Mouse (Mus musculus) midbrain, postnatal 0 days (tissue): ENCODE data around the gene Rapgef5. TPM values are rescaled to one million over a fixed set of nuclear protein-coding genes. Genes with fewer than 3 reads are reported as not detected.

Source experiments
- ATAC-seq: fragments of 200-750 bp; cut with Nextera tagmentation; 2 replicates; pipeline ENCODE4 v1.8.0; 2017; ENCODE audit warnings: moderate number of reproducible peaks, mild to moderate bottlenecking, moderate TSS enrichment, moderate library complexity; ENCODE audit not compliant: low FRiP score
- DNase-seq: peaks from one replicate; pipeline ENCODE4 v3.0.0-alpha.2; 2015; ENCODE audit warnings: low spot score
- H3K27ac ChIP-seq: fragments of 300-500 bp; sonication (generic); 2 replicates; pipeline ENCODE4 v1.5.1; 2014; ENCODE audit warnings: low read depth, mild to moderate bottlenecking, low read length, mixed read lengths
- H3K27me3 ChIP-seq: fragments of 300-500 bp; sonication (generic); 2 replicates; pipeline ENCODE4 v1.6.1; 2014; ENCODE audit warnings: low read length, control low read depth, mixed read lengths; ENCODE audit not compliant: insufficient read depth
- H3K36me3 ChIP-seq: fragments of 300-500 bp; sonication (generic); 2 replicates; pipeline ENCODE4 v1.6.1; 2014; ENCODE audit warnings: low read length, control low read depth, mixed read lengths; ENCODE audit not compliant: insufficient read depth
- H3K4me1 ChIP-seq: fragments of 300-500 bp; sonication (generic); 2 replicates; pipeline ENCODE4 v1.6.1; 2014; ENCODE audit warnings: mild to moderate bottlenecking, control low read depth, antibody characterized with exemption, low read length, mixed read lengths; ENCODE audit not compliant: insufficient read depth
- H3K4me2 ChIP-seq: fragments of 300-500 bp; sonication (generic); 2 replicates; pipeline ENCODE4 v1.6.1; 2014; ENCODE audit warnings: low read depth, mild to moderate bottlenecking, low read length, mixed read lengths; ENCODE audit not compliant: poor library complexity, severe bottlenecking
- H3K4me3 ChIP-seq: fragments of 300-500 bp; sonication (generic); 2 replicates; pipeline ENCODE4 v1.5.1; 2014; ENCODE audit warnings: low read depth, mild to moderate bottlenecking, low read length, moderate library complexity
- H3K9ac ChIP-seq: fragments of 300-500 bp; sonication (generic); replicated peaks from 2 replicates; pipeline ENCODE4 v1.6.1; 2014; ENCODE audit warnings: mild to moderate bottlenecking, low read length, moderate library complexity, mixed read lengths; ENCODE audit not compliant: poor library complexity, severe bottlenecking
- H3K9me3 ChIP-seq: fragments of 300-500 bp; sonication (generic); 2 replicates; pipeline ENCODE4 v1.6.1; 2016; ENCODE audit warnings: low read length, control low read depth
- CTCF ChIP-seq: IDR thresholded peaks from 2 replicates; pipeline ENCODE4 v1.5.1; 2016; ENCODE audit warnings: antibody characterized with exemption, mild to moderate bottlenecking
- WGBS: fragments of 180-500 bp; shearing (Covaris S2); extraction: QIAGEN DNeasy Blood & Tissue Kit; methylation state at CpG from one replicate; pipeline ENCODE4 v1.1.7; 2014; 5-methylcytosine and 5-hydroxymethylcytosine counted together
- polyA plus RNA-seq: library from polyadenylated mRNA; unstranded; fragments of >200 nt; fragmentation: Nextera tagmentation; extraction: Ambion mirVana; gene quantifications from 2 replicates; pipeline ENCODE4 v1.2.1, GENCODE M21; 2015
- total RNA-seq: library from RNA; depleted of rRNA; stranded (reverse); fragments of >200 nt; gene quantifications from 2 replicates; pipeline ENCODE4 v1.2.3, GENCODE M21; 2014

Gene Rapgef5
- total and polyA plus RNA-seq, 2 experiments from 2014 or later, result 25.9 to 54.3 TPM

- 3% methylated on average over 32 of the region's 32 CpGs for WGBS
- ATAC-seq (peak; percentile 90), DNase-seq (peak; percentile 87)
- Histone ChIP-seq H3K27ac (peak overlapping the region; percentile 88), H3K4me1 (peaks cover 8% of the 10 kb centered on the region; the same call in 1 of the 2 replicates), H3K9ac (peak overlapping the region; percentile 84), H3K27me3 (no peaks in the 10 kb centered on the region), H3K9me3 (no peaks in the 10 kb centered on the region), H3K4me2 (peak overlapping the region; percentile 68), H3K36me3 (no peaks in the 10 kb centered on the region), H3K4me3 (peak overlapping the region; percentile 51)
- 0 out of 2 replicates have a peak, but pooled peaks have one; percentile 21 for TF ChIP-seq CTCF
Measured at GRCm38 (mm10) chr12:117688655-117689548, 172.6 kb downstream of the Rapgef5 start.

GRCm38 (mm10) chr12:117691336-117691735 is 175.1 kb downstream of the Rapgef5 start:
- peak overlapping the region; percentile 51 for H3K4me3 ChIP-seq
- no peaks in the 10 kb centered on the region for H3K27me3 ChIP-seq
- no peak for TF ChIP-seq CTCF
- WGBS, result 56% methylated on average over 5 of the region's 5 CpGs
- peak overlapping the region; percentile 68 for H3K4me2 ChIP-seq
- peaks cover 8% of the 10 kb centered on the region; the same call in 1 of the 2 replicates for H3K4me1 ChIP-seq
- H3K9me3 ChIP-seq, result no peaks in the 10 kb centered on the region
- no peaks in the 10 kb centered on the region for H3K36me3 ChIP-seq
- no peak for DNase-seq
- no peak for ATAC-seq
- H3K27ac ChIP-seq, result no peak overlapping the region
- no peak overlapping the region for H3K9ac ChIP-seq

GRCm38 (mm10) chr12:117692775-117693174 is 176.5 kb downstream of the Rapgef5 start:
- H3K9me3 ChIP-seq, result no peaks in the 10 kb centered on the region
- H3K4me3 ChIP-seq, result peak overlapping the region; percentile 16
- no peaks in the 10 kb centered on the region for H3K27me3 ChIP-seq
- 0 out of 2 replicates have a peak overlapping the region, but pooled peaks have one; percentile 2 for H3K9ac ChIP-seq
- TF ChIP-seq CTCF, result no peak
- no peak overlapping the region for H3K27ac ChIP-seq
- ATAC-seq (no peak), DNase-seq (no peak)
- H3K4me1 ChIP-seq, result peaks cover 3% of the 10 kb centered on the region; the same call in 1 of the 2 replicates
- H3K36me3 ChIP-seq, result no peaks in the 10 kb centered on the region
- peak overlapping the region; percentile 68 for H3K4me2 ChIP-seq
- WGBS, result 29% methylated on average over 1 of the region's 1 CpGs

- H3K9me3 ChIP-seq, result no peaks in the 10 kb centered on the region
- no peak for TF ChIP-seq CTCF
- ATAC-seq (0 out of 2 replicates have a peak, but pooled peaks have one; percentile 7), DNase-seq (no peak)
- peaks cover 9% of the 10 kb centered on the region for H3K4me1 ChIP-seq
- H3K36me3 ChIP-seq, result no peaks in the 10 kb centered on the region
- H3K27me3 ChIP-seq, result no peaks in the 10 kb centered on the region
- no peak overlapping the region for H3K27ac ChIP-seq
- no peak overlapping the region for H3K4me3 ChIP-seq
- H3K4me2 ChIP-seq, result no peak overlapping the region
- no peak overlapping the region for H3K9ac ChIP-seq
- 93% methylated on average over 3 of the region's 3 CpGs for WGBS
Measured at GRCm38 (mm10) chr12:117699950-117700665, 183.8 kb downstream of the Rapgef5 start.

- H3K9me3 ChIP-seq, result no peaks in the 10 kb centered on the region
- no peak for TF ChIP-seq CTCF
- no peaks in the 10 kb centered on the region for H3K36me3 ChIP-seq
- H3K9ac ChIP-seq, result no peak overlapping the region
- H3K27me3 ChIP-seq, result no peaks in the 10 kb centered on the region
- no peak overlapping the region for H3K27ac ChIP-seq
- no peak for DNase-seq
- no peak overlapping the region for H3K4me3 ChIP-seq
- ATAC-seq, result no peak
- 74% methylated on average over 6 of the region's 6 CpGs for WGBS
- H3K4me2 ChIP-seq, result no peak overlapping the region
- peaks cover 9% of the 10 kb centered on the region for H3K4me1 ChIP-seq
Measured at GRCm38 (mm10) chr12:117700927-117701326, 184.6 kb downstream of the Rapgef5 start.
